Mouse (Mus musculus): ENCODE measurements around the gene E330017A01Rik. TPM values are rescaled to one million over a fixed set of nuclear protein-coding genes. Genes with fewer than 3 reads are reported as not detected.

Gene E330017A01Rik
- total RNA-seq, 2 experiments from 2014 or later = not detected

DNA sequence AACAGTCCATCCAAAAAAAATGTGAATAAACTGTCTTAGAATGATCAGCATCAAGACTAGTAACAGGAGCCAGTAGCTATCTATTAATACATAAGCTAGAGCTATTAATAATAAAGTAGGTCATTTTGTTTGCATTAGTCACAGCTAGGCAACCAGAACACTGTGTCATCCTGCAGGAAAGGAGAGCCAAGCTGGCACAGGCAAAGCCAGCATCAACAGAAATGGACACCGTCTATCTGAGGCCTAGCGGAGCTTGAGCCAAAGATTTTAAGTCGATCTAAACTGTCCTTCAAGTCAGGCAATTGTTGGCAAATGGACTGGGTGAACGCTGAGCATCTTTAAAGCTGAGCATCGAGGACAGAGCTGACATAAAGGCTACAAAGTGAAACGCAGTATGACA is 37.7 kb downstream of the E330017A01Rik start:
- DNase-seq (ENCODE audit: low spot score in 2 of 2) = no peak

DNA sequence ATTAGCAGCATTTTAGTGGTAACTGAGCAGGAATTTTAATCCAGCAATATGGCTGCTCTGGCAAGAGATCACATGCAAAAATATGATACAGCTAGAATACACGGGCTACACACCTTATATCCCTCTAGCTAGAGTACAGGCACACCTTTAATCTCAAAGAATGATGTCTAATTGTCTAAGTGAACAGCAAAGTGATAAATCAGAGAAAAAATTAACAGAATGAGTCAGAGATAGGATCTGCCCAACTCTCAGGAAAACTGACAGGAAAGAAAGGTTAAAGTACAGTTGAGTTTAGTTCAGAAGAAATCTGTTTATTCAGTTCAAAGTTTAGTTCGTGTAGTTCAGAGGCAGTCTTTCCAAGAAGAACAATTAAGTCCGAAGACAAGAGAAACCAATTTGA is 47.2 kb downstream of the E330017A01Rik start:
- DNase-seq (ENCODE audit: low spot score in 2 of 2) = no peak

DNA sequence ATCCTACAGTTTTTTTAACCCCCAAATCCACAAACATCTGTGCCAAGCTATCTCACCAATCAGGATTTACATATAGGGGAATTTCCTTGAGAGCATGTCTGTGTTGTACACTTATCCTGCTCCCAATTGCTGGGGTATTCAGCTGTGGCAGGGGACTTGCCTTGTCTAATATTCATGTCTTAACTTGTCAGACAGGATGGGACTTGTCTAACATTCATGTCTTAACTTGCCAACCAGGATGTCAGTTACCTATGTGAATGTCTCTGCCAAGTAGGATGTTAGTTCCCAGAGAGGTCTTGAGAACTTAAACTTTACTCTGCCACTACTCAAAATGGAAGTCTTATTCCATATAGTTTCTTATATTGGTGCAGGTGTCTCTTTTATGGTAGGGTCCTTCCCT is 49.1 kb downstream of the E330017A01Rik start:
- DNase-seq (ENCODE audit: low spot score in 2 of 2) = no peak

Other genes starting within 250 kb of the E330017A01Rik start
- 10 to 100 TPM; 21.8 to 23.2 TPM for gene Dcbld2, start 230.3 kb downstream of the E330017A01Rik start, total RNA-seq (2021)
- 10 to 100 TPM; 33.4 to 42.6 TPM for gene St3gal6, start 114.5 kb downstream of the E330017A01Rik start, total RNA-seq (2021)
- gene Gm813, start 21.8 kb downstream of the E330017A01Rik start, total RNA-seq (2021) = not detected
- 10 to 100 TPM; 10.5 to 13.0 TPM for gene Cpox, start 31.6 kb upstream of the E330017A01Rik start, total RNA-seq (2021)
- not detected for gene Gpr15, start 80.3 kb upstream of the E330017A01Rik start, total RNA-seq (2021)
- gene Cldnd1, start 89.2 kb upstream of the E330017A01Rik start, total RNA-seq (2021) = 10 to 100 TPM; 57.2 to 61.9 TPM
- not detected for gene Olfr172, start 124.4 kb upstream of the E330017A01Rik start, total RNA-seq (2021)
- not detected for gene Olfr173, start 161.5 kb upstream of the E330017A01Rik start, total RNA-seq (2021)
- not detected for gene Olfr175-ps1, start 188.0 kb upstream of the E330017A01Rik start, total RNA-seq (2021)
- not detected for gene Olfr177, start 236.0 kb upstream of the E330017A01Rik start, total RNA-seq (2021)